ENCODE assay signal across 8 mouse cellular contexts in genomic region chr11:77513811-77514170, GRCm38 (mm10). TPM values are rescaled to one million over a fixed set of nuclear protein-coding genes. Genes with fewer than 3 reads are reported as not detected.
DNase-seq lines count a peak whose midpoint lies in the region; ATAC-seq and TF ChIP-seq lines count a peak whose summit lies in the region.

No protein-coding gene starts in this region.

- H3K9ac ChIP-seq in liver, embryonic 12.5 days, result peak overlapping the region; percentile 74

- peaks cover 25% of the 10 kb centered on the region for H3K4me1 ChIP-seq in bone marrow macrophage, adult 2 months (ENCODE audit: control insufficient read depth, insufficient read depth, low read length)
- H3K4me1 ChIP-seq in liver, embryonic 12.5 days, result peaks cover 54% of the 10 kb centered on the region

- TF ChIP-seq CTCF in bone marrow macrophage, adult 2 months (IDR thresholded peaks at IDR 0.05; ENCODE audit: low read depth, low read length), result no peak

- 10% methylated on average over 10 of the region's 10 CpGs for WGBS in liver, embryonic 12.5 days (ENCODE audit: insufficient replicate concordance)

- ATAC-seq in liver, embryonic 12.5 days, result no peak

- H3K27me3 ChIP-seq in liver, embryonic 12.5 days (replicated peaks), result peaks cover 47% of the 10 kb centered on the region

- peak overlapping the region; percentile 97 for H3K4me2 ChIP-seq in liver, embryonic 12.5 days

- no peaks in the 10 kb centered on the region for H3K9me3 ChIP-seq in liver, embryonic 12.5 days (replicated peaks)

- no peaks in the 10 kb centered on the region for H3K36me3 ChIP-seq in liver, embryonic 12.5 days

- DNase-seq in kidney, adult 11 months, result peak; percentile 27
- no peak for DNase-seq in kidney, adult 18-20 months
- DNase-seq in heart, postnatal 4 days, result peak; percentile 36
- DNase-seq in right cerebral cortex, postnatal 25 days, result no peak
- DNase-seq in urinary bladder, adult 2 months (ENCODE audit: low spot score), result no peak
- DNase-seq in layer of hippocampus, postnatal 25 days (ENCODE audit: extremely low spot score in 1 of 2, low spot score in 1 of 2), result no peak

- no peak for TF ChIP-seq POLR2A in bone marrow macrophage, adult 2 months (IDR thresholded peaks at IDR 0.05; ENCODE audit: borderline replicate concordance, low read depth, low read length)

- peak overlapping the region; percentile 40 for H3K27ac ChIP-seq in bone marrow macrophage, adult 2 months (ENCODE audit: insufficient read depth, low read depth, low read length)
- peak overlapping the region; percentile 50 for H3K27ac ChIP-seq in liver, embryonic 12.5 days

- peak overlapping the region; percentile 74 for H3K4me3 ChIP-seq in bone marrow macrophage, adult 2 months (ENCODE audit: insufficient read depth, low read length)
- H3K4me3 ChIP-seq in liver, embryonic 12.5 days, result peak overlapping the region; percentile 72

RNA-seq across cellular contexts. Expression of gene Abhd15, which starts 1.1 kb away (rescaled TPM):
- polyA plus RNA-seq in bone marrow macrophage, adult 2 months (2012; ENCODE audit: insufficient read depth, insufficient read length, missing spikeins), result 10.4 and 10.5 TPM in 2 replicates
- total RNA-seq in heart, postnatal 4 days (2021), result 1 to 10 TPM; 1.4 to 1.5 TPM
- 3.0 and 3.6 TPM in 2 replicates for polyA plus RNA-seq in liver, embryonic 12.5 days (2016; fragmentation: Nextera tagmentation; extraction: Ambion mirVana)
- 0.71 and 1.1 TPM in 2 replicates for polyA plus RNA-seq in urinary bladder, adult 2 months (2012; rRNA removed)
- 1 to 10 TPM; 1.4 to 1.6 TPM for total RNA-seq in layer of hippocampus, postnatal 25 days (2021)

RNA-seq across cellular contexts. Expression of gene Trp53i13, which starts 2.0 kb away (rescaled TPM):
- polyA plus RNA-seq in bone marrow macrophage, adult 2 months (2012; ENCODE audit: insufficient read depth, insufficient read length, missing spikeins), result 13.1 and 15.7 TPM in 2 replicates
- 10 to 100 TPM; 12.0 to 13.7 TPM for total RNA-seq in heart, postnatal 4 days (2021)
- polyA plus RNA-seq in liver, embryonic 12.5 days (2016; fragmentation: Nextera tagmentation; extraction: Ambion mirVana), result 9.3 and 11.1 TPM in 2 replicates
- polyA plus RNA-seq in urinary bladder, adult 2 months (2012; rRNA removed), result 20.9 and 21.0 TPM in 2 replicates
- 1 to 10 TPM; 4.9 to 6.2 TPM for total RNA-seq in layer of hippocampus, postnatal 25 days (2021)

RNA-seq across cellular contexts. Expression of gene Gm10392, which starts 5.2 kb away (rescaled TPM):
- polyA plus RNA-seq in bone marrow macrophage, adult 2 months (2012; ENCODE audit: insufficient read depth, insufficient read length, missing spikeins), result 0.32 TPM in 1 of 2 replicates, not detected in the other
- total RNA-seq in heart, postnatal 4 days (2021), result not detected
- 0.12 and 0.19 TPM in 2 replicates for polyA plus RNA-seq in liver, embryonic 12.5 days (2016; fragmentation: Nextera tagmentation; extraction: Ambion mirVana)
- not detected in 2 replicates for polyA plus RNA-seq in urinary bladder, adult 2 months (2012; rRNA removed)
- not detected for total RNA-seq in layer of hippocampus, postnatal 25 days (2021)

RNA-seq across cellular contexts. Expression of gene Git1, which starts 20.4 kb away (rescaled TPM):
- 29.4 and 34.0 TPM in 2 replicates for polyA plus RNA-seq in bone marrow macrophage, adult 2 months (2012; ENCODE audit: insufficient read depth, insufficient read length, missing spikeins)
- 10 to 100 TPM; 76.8 to 81.0 TPM for total RNA-seq in heart, postnatal 4 days (2021)
- 3.1 and 3.2 TPM in 2 replicates for polyA plus RNA-seq in liver, embryonic 12.5 days (2016; fragmentation: Nextera tagmentation; extraction: Ambion mirVana)
- 24.7 and 37.0 TPM in 2 replicates for polyA plus RNA-seq in urinary bladder, adult 2 months (2012; rRNA removed)
- 100 to 1,000 TPM; 272 to 274 TPM for total RNA-seq in layer of hippocampus, postnatal 25 days (2021)

RNA-seq across cellular contexts. Expression of gene Ankrd13b, which starts 24.3 kb away (rescaled TPM):
- 5.0 and 5.1 TPM in 2 replicates for polyA plus RNA-seq in bone marrow macrophage, adult 2 months (2012; ENCODE audit: insufficient read depth, insufficient read length, missing spikeins)
- total RNA-seq in heart, postnatal 4 days (2021), result 10 to 100 TPM; 17.3 to 17.4 TPM
- polyA plus RNA-seq in liver, embryonic 12.5 days (2016; fragmentation: Nextera tagmentation; extraction: Ambion mirVana), result 2.1 and 2.5 TPM in 2 replicates
- 21.8 and 22.3 TPM in 2 replicates for polyA plus RNA-seq in urinary bladder, adult 2 months (2012; rRNA removed)
- 10 to 100 TPM; 87.3 to 93.8 TPM for total RNA-seq in layer of hippocampus, postnatal 25 days (2021)

Comparison
In these comparisons a context has a peak if more than half of its experiments do, and no peak if none do; other contexts are left out.
1. DNase-seq: peak in kidney, adult 11 months (single experiment) and heart, postnatal 4 days (single experiment); none in kidney, adult 18-20 months (single experiment), right cerebral cortex, postnatal 25 days (single experiment), urinary bladder, adult 2 months (single experiment) and layer of hippocampus, postnatal 25 days (0 of 2).